Mouse (Mus musculus) liver, adult 2 months (tissue): Measurements from ENCODE around the gene B3gnt6.

Experiments used
- CTCF ChIP-seq: fragments of 200-500 bp; IDR thresholded peaks from 2 replicates; pipeline ENCODE4 v1.5.1; 2011; ENCODE audit warnings: low read depth, low read length, control low read depth
- POLR2A ChIP-seq: fragments of 200-500 bp; IDR thresholded peaks from 2 replicates; pipeline ENCODE4 v1.6.1; 2011; ENCODE audit warnings: low read length, control low read depth; ENCODE audit not compliant: insufficient read depth; ENCODE audit errors: extremely low read depth

DNA sequence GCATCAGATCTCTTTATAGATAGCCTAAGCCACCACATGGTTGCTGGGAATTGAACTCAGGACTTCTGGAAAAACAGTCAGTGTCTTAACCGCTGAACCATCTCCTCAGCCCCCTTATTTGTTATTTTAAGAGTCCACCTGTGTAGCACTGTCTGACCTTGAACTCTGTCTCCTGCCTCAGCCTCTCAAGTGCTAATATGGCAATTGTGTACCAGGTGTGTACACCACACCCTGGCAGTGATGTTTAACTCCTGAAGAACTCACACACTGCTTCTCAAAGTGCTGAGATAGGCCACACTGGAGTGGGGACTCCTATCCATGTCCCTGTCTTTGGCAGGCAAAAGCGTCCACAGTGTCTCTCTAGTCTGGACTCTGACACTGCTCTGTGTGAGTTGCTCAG, 10.6 kb downstream of the B3gnt6 start:
- TF ChIP-seq POLR2A: no peak
- no peak for TF ChIP-seq CTCF
